Mouse (Mus musculus) testis, adult 2 months (tissue): ENCODE measurements around the gene Hist1h3d.

ENCODE experiments used
- CTCF ChIP-seq: fragments of 200-500 bp; IDR thresholded peaks from 2 replicates; pipeline ENCODE4 v1.5.1; 2012; ENCODE audit warnings: low read depth, mild to moderate bottlenecking, inconsistent platforms, low read length, moderate library complexity; ENCODE audit not compliant: control insufficient read depth, insufficient read depth, insufficient replicate concordance
- POLR2A ChIP-seq: fragments of 200-500 bp; IDR thresholded peaks from 2 replicates; pipeline ENCODE4 v1.6.1; 2012; ENCODE audit warnings: low read depth, mild to moderate bottlenecking, inconsistent platforms, low read length, moderate library complexity; ENCODE audit not compliant: control insufficient read depth

DNA sequence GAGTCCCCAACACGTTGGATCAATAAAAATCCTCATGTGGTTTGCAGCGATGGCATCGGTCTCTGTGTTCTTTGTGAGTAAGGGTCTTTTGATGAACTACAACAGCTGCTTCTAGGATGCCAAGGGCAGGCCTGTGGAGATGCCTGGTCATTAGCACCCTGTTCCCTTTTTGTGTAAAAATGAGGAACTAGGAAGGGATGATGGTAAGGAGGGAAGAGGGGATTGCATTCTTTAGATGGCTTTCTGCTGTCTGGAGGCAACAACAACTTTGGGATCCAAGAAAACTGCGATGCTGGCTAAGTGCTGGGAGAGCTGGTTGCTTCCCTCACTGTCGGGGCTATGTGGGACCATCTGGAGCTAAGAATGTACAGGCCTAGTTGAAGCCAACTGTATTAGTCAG is 37.3 kb upstream of the Hist1h3d start:
- TF ChIP-seq CTCF, result no peak
- no peak for TF ChIP-seq POLR2A
